Mouse (Mus musculus) kidney, adult 9 months (tissue): ENCODE measurements around the gene Ccdc28a.

Experiments used
- DNase-seq: peaks from one replicate; pipeline ENCODE4 v3.0.0; 2022

Gene Ccdc28a

DNA sequence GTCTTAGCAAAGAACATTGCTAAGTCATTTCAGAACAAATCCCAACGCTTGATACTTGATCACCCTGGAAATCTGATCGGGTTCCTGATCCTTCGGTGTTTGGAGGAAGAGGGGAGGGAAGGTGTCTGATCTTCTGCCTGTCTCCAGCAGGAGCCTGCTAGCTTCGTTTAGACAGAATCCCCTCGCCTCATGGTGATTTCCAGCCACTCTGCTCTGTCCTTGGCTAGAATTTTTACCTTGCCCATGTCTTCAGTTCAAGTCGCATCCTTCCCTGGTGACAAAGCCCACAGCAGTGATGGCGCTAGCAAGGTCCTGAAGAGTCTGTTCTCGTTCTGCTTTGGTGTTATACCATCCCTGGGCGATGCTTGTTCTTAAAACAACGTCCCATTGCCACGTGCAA lies 40.6 kb downstream of the Ccdc28a start:
- no peak for DNase-seq

DNA sequence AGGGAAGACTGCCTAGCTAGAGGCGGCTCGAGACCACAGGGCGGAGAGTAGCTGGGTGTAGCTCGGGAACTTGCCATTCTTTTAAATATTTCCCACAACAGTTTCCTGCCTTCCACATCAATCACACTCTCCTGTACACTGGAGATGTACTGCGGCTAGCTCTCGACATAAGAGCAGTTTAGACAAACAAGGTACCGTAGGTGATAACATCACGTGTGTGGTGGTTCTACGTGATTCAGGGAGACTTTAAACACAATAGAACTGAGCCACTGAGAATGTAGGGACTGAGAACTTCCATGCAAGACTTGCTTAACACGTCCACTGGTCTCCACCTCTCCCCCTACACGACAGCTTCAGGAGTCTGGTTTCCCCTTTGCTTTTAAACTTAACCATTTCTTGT lies 41.6 kb downstream of the Ccdc28a start:
- DNase-seq: no peak

DNA sequence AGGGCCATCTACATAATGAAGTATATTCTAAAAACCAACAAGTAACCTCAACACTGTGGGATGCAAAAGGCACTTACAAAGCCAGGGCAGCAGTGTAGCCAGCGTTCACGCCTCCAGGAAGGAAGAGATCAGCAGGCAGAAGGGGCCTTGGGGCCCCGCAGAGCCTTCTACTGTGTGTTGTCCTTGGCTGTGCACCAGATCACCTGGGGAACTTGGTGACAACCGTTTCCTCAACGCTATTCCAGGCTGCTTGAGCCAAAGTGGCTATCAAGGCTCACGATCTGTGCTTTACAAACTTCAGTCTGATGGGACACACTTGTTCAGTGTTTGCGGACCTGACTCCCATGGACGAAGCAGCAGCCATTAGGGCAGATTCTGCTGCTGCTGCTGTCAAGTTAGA lies 43.1 kb downstream of the Ccdc28a start:
- DNase-seq: no peak

DNA sequence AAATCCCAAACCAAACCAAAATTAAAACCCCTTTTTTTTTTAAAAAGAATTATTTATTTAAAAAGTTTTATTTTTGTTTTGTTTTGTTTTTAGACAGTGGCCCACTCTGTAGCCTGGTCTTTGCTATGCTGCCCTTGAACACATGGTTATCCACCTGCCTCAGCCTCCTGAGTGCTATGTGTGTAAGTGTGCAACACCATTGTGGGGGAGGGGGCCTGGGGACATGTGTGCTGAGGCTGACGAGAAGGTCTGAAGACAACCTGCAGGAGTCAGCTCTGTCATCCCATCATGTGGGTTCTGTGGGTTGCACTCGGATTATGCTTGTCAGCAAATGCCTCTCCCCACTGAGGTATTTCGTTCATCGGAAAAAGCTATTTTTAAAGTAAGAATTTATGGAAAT lies 45.3 kb downstream of the Ccdc28a start:
- no peak for DNase-seq

DNA sequence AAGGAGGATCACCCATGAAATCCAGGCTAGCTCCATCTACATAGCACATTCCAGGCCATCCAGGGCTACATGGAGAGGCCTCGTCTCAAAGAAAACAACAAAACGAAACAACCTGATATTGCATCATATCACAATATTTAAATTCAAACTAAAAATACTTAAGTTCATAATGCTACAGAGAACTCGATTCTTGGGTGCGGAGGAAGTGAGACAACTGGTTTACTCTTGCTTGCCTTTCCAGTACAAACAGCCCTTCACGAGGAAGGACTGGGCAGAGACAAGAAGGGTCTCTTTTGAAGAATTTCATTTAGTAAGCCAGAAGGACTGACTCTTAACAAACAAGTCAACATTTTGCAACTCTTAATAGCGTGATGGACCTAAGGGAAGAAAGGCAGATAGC lies 46.2 kb downstream of the Ccdc28a start:
- no peak for DNase-seq

DNA sequence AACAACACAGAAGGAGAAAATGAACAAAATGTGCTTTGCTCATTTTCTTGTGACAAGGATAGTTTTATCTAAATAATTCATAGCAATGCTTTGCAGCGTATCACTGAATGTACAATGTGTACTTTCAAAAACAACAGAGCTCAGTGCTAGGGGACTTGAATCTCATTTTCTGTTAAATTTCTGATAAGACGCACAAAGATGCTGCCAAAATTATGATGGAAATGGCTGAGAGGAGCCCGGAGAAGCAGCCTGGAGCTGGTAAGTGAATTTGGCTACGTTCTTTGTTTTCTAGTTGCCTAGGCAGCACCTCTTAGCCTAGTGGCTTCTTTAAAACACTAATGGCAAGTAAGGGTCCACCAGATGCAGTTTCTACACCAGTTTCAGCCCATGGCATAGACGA lies 52.6 kb downstream of the Ccdc28a start:
- no peak for DNase-seq

DNA sequence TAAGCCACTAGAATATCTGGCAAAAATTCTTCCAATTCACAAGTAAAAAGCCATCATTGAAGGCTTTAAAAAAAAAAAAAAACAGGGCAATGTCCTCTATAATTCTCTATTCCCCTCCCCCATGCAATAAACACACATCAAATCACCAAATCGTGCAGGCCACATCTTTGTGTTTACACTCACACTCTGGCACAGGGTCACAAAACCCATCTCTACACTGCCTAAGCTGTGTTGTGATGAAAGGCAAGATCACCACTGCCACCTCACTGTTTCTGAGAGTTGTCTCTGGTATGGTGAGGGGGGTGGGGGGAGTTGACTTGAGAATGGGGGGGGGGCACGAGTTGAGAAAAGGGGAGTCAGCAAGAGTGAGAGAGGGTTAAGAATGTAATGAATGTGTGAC lies 57.5 kb downstream of the Ccdc28a start:
- no peak for DNase-seq

DNA sequence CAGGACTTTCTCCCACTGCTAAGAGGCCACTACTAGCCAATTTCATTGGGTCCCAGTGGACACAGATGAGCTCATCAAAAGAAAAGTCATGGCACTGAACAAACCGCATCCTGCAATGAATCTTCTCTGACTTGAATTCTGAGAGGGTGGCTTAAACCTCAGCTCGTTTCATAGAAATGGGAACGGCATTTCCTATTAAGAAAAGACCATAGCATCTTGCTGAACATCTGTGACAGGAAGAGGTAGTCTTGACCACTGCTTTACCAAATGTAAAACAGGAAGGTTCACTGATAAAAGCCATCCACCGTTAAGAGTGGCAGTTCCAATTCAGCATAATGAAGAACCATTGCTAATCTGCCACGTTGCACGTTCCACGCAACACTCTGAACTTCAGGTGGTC lies 58.1 kb downstream of the Ccdc28a start:
- no peak for DNase-seq

DNA sequence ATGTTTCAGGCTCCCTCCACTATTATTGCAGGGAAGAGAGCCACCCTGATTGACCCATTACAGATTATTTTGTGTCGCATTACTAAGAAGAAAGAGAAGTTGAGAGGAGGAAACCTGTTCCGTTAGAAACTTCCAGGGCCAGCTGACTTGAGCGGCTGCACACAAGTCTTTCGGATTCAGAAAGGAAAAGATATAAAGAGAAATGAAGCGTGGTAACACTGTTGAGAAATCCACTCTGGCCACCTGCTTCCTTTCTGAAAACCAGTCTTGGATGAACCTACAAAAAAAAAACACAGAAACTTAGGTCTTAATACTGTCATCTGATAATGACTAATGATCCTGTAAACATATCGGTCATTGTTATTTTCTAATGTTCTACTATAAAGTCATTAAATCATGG lies 59.7 kb downstream of the Ccdc28a start:
- DNase-seq: no peak
